Mouse (Mus musculus) left cerebral cortex, adult 2 months (tissue): ENCODE measurements at regions not wholly inside any gene's neighbourhood (a gene's known extent, or its start where the extent isn't known, plus 50 kb on each side); places are given as distances from the start of the nearest gene placed in this dataset.
A peak's percentile ranks its signal among the peaks of the same experiment; 100 is the strongest.

Experiments used
- DNase-seq, 2 experiments: peaks; one replicate each; pipeline ENCODE4 v3.0.0; 2021 to 2022; ENCODE audit warnings: low spot score in 2 of 2, mixed read lengths in 1 of 2; ENCODE audit errors: extremely low spot score in 1 of 2
- H3K27ac ChIP-seq: fragments of 200-600 bp; 2 replicates; pipeline ENCODE4 v1.8.1; 2022
- H3K4me3 ChIP-seq: fragments of 200-600 bp; 2 replicates; pipeline ENCODE4 v1.8.1; 2022
- CTCF ChIP-seq: fragments of 200-600 bp; IDR thresholded peaks from 2 replicates; pipeline ENCODE4 v1.8.1; 2022; ENCODE audit warnings: antibody characterized with exemption, mild to moderate bottlenecking, moderate library complexity
- intact Hi-C: fragments of 180-260 bp; cut with DNase I; formaldehyde crosslinking; loops from one replicate; pipeline ENCODE4 v1.15.1; 2025

DNA sequence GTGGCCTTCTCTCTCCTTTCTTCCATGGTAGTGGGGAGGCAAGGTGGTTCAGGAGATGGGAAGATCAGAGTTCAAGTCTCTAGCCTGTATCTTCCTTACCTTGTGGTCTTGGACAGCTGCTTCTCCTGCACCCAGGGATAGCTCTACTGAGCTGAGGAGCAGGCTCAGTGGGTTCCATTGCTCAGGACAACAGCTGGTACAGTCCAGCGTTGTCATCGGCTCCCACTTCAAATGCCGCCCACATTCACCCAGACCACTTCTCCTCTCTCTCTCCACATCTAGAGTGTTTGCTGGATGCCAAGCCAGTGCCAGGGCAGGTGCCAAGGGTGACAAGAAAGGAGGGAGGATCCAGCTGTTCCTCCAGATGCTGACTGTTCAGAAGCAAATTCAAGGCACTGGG lies 260.4 kb downstream of the Tle3 start:
- Histone ChIP-seq H3K27ac (no peak overlapping the region), H3K4me3 (no peak overlapping the region)
- intact Hi-C loops: no loop called here
- no peak for DNase-seq
- TF ChIP-seq CTCF: no peak

DNA sequence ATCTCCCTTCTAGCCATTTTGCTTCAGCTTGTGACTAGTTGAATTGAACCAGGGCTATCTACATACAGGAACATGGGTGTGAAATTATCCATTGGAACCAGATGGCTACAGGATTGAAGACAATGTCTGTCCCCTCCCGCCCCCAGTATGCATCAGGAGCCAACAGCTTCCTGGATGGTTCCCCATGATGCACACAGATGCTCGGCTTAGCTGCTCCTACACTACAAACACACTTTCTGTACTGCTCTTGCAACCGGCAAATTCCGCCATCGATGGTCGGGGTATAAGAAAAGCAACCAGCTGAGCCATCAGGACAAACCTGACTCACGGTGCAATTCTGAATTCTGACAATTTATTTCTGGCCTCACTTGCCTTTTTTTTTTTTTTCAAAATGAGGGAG lies 258.9 kb downstream of the Tle3 start:
- no peak overlapping the region for H3K27ac ChIP-seq
- H3K4me3 ChIP-seq: no peak overlapping the region
- peak in 1 of 2 experiments; percentile 18 for DNase-seq
- intact Hi-C loops: no loop called here
- no peak for TF ChIP-seq CTCF

GRCm38 (mm10) chr9:61627801-61628574 lies 255.8 kb downstream of the Tle3 start:
- Histone ChIP-seq H3K27ac (no peak overlapping the region), H3K4me3 (no peak overlapping the region)
- intact Hi-C loops: no loop called here
- no peak for TF ChIP-seq CTCF
- no peak for DNase-seq

GRCm38 (mm10) chr9:61622933-61623332 lies 250.8 kb downstream of the Tle3 start:
- Histone ChIP-seq H3K4me3 (no peak overlapping the region), H3K27ac (no peak overlapping the region)
- no peak for TF ChIP-seq CTCF
- intact Hi-C loops: no loop called here
- DNase-seq: no peak

GRCm38 (mm10) chr9:61621939-61622338 lies 249.8 kb downstream of the Tle3 start:
- H3K27ac ChIP-seq: no peak overlapping the region
- H3K4me3 ChIP-seq: no peak overlapping the region
- TF ChIP-seq CTCF: no peak

GRCm38 (mm10) chr9:61620786-61621185 lies 248.6 kb downstream of the Tle3 start:
- peak; percentile 13 to 49 for DNase-seq
- Histone ChIP-seq H3K27ac (no peak overlapping the region), H3K4me3 (no peak overlapping the region)
- no peak for TF ChIP-seq CTCF
- intact Hi-C loops: no loop called here

More at GRCm38 (mm10) chr9:61621939-61622338, 249.8 kb downstream of the Tle3 start:
- intact Hi-C loops: no loop called here
- no peak for DNase-seq

GRCm38 (mm10) chr9:61620105-61620504 lies 247.9 kb downstream of the Tle3 start:
- Histone ChIP-seq H3K4me3 (no peak overlapping the region), H3K27ac (no peak overlapping the region)
- TF ChIP-seq CTCF: no peak
- DNase-seq: no peak
- intact Hi-C loops: no loop called here

DNA sequence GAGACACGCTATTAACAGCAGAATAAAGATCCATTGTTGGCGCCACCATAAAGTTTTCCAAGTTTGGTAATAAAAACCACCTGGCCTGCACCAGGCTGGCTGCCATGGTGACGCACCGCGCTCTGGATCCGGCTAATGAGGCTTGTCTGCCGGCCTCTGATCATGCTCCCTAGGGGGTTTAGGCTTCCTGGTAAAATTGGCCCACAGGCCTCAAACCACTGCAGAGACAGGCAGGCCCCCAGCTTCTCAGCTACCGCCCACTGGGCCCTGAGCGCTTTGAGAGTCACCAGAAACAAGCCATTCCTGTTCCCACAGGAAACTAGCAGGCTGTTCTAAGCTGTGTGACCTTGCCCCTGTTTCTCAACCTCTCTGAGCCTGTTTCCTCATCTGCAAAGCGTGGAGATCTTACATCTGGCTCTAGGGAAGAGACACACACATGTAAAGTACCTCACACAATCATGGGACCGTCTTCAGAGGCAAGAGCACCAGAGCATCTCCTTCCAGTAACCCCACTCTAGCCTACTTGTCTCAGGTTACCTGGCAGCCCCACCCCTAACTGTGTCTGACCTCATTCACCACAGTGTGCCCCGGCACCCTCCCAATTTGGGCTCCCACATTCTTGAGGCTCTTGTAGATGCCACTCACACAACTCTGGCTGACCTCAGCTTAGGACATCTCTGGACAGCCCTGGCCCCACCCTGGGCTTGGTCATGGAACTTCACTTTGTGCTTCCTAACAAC lies 246.5 kb downstream of the Tle3 start:
- DNase-seq: peak in 1 of 2 experiments; percentile 23
- H3K27ac ChIP-seq: no peak overlapping the region
- intact Hi-C loops: no loop called here
- no peak overlapping the region for H3K4me3 ChIP-seq
- TF ChIP-seq CTCF: no peak

DNA sequence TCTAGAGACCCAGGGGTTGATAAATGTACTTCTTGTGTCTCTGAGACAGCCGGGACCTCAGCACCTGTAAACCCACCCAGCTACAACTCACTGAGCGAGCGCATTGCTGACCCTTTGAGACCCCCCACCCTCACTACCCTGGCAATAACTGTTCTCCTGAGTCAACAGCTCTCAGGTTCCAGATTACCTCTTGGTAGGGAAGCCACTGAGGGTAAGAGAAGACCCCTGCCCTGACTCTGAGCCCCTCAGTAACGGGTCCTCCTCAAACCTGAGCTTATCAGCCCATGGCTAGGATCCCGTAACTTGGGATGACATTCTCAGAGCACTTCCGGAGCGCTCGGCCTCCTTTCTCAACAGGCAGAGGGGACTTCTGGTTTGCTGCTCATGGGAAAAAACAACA lies 245.8 kb downstream of the Tle3 start:
- intact Hi-C loops: no loop called here
- TF ChIP-seq CTCF: no peak
- H3K4me3 ChIP-seq: no peak overlapping the region
- no peak for DNase-seq
- H3K27ac ChIP-seq: no peak overlapping the region

- no peak for DNase-seq
- no peak for TF ChIP-seq CTCF
- H3K4me3 ChIP-seq: no peak overlapping the region
- intact Hi-C loops: loop anchor here (1.0 kb wide), 1 partner anchor 19 kb away; no protein-coding TSS in a partner anchor
- H3K27ac ChIP-seq: no peak overlapping the region
Measured at GRCm38 (mm10) chr9:61615556-61615955, 243.4 kb downstream of the Tle3 start.

DNA sequence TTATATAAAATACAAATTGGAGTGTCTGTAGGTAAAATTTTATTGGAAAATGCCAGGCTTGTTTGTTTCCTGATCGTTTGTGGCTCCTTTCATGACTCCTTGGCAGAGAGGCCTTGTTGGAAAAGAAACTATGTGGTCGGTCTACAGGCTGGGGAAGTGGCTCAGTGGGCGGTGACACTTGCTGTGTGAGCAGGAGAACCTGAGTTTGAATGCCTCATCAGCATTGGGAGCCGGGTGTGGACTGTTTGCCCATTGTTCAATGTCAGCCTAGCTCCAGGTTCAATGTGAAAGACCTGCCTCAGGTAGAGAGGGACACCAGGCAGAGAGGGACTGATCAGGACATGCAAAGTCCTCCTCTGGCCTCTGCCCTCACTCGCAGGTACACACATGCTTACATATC lies 235.4 kb downstream of the Tle3 start:
- intact Hi-C loops: no loop called here
- DNase-seq: no peak

DNA sequence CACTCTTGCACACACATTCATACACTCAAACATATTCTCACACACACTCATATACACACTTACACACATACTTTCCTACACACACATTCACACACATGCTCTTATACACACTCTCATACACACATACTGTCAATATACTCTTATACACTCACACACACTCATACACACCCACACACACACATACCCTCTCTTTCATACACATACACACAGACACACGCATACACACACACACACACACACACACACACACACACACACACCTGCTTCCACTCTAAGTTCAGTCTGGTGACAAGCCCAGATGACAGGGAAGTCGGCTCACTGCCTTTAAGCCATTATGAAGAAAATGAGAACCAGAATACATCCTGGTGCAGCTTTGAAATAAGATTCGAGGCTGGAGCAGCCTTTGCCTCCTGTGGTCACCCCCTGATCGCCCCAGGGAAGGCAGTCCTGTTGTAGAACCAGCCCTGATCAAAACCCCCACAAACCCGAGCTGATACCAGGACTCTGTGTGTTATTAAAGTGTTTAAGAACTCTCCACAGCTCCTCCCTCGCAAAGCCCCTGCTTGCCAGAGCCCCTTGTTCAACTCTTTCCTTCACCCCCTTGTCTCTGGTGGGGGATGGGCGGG lies 230.3 kb downstream of the Tle3 start:
- DNase-seq: no peak
- no peak for TF ChIP-seq CTCF
- no peak overlapping the region for H3K4me3 ChIP-seq
- no peak overlapping the region for H3K27ac ChIP-seq
- intact Hi-C loops: no loop called here

More for the DNA sequence above, 235.4 kb downstream of the Tle3 start:
- Histone ChIP-seq H3K27ac (no peak overlapping the region), H3K4me3 (no peak overlapping the region)
- no peak for TF ChIP-seq CTCF
